Mouse (Mus musculus) olfactory bulb, adult 2 months (tissue): ENCODE results near the gene Tedc2.

ENCODE experiments used
- CTCF ChIP-seq: fragments of 200-500 bp; IDR thresholded peaks from 2 replicates; pipeline ENCODE4 v1.5.1; 2012; ENCODE audit warnings: low read depth, mild to moderate bottlenecking, low read length, moderate library complexity; ENCODE audit not compliant: insufficient read depth
- POLR2A ChIP-seq: fragments of 200-500 bp; IDR thresholded peaks from 2 replicates; pipeline ENCODE4 v1.6.1; 2012; ENCODE audit warnings: mild to moderate bottlenecking, low read depth, low read length, moderate library complexity; ENCODE audit not compliant: insufficient read depth

GRCm38 (mm10) chr17:24209916-24210240 is 10.8 kb downstream of the Tedc2 start:
- TF ChIP-seq CTCF, result no peak
- TF ChIP-seq POLR2A, result no peak
